Mouse (Mus musculus) CH12.LX (cell line): Measurements from ENCODE around the gene Hmgcll1. TPM values are rescaled to one million over a fixed set of nuclear protein-coding genes. Genes with fewer than 3 reads are reported as not detected.

Experiments
- DNase-seq: peaks from one replicate; pipeline ENCODE4 v3.0.0-alpha.2; 2013; ENCODE audit errors: extremely low read depth
- H3K27ac ChIP-seq: 2 replicates; pipeline ENCODE4 v1.5.1; 2012; ENCODE audit warnings: low read depth, mild to moderate bottlenecking, control low read depth, moderate library complexity; ENCODE audit not compliant: insufficient read depth
- H3K27me3 ChIP-seq: replicated peaks from 2 replicates; pipeline ENCODE3; 2012; ENCODE audit warnings: inconsistent platforms
- H3K36me3 ChIP-seq, 2 experiments: replicated peaks in 1 of 2; 2 replicates each; pipeline versions ENCODE3 to v1.6.1; 2012; ENCODE audit warnings: inconsistent platforms in 1 of 2, low read length in 1 of 2, mild to moderate bottlenecking in 1 of 2, mixed read lengths in 1 of 2, moderate library complexity in 1 of 2; ENCODE audit not compliant: control insufficient read depth in 1 of 2, insufficient read depth in 1 of 2
- H3K4me1 ChIP-seq, 2 experiments: 2 replicates each; pipeline ENCODE4 v1.6.1; 2012; ENCODE audit warnings: inconsistent platforms in 1 of 2, moderate library complexity in 1 of 2; ENCODE audit not compliant: insufficient read depth in 2 of 2, control insufficient read depth in 1 of 2
- H3K4me2 ChIP-seq: 2 replicates; pipeline ENCODE4 v1.6.1; 2012; ENCODE audit warnings: low read depth, mild to moderate bottlenecking, control low read depth; ENCODE audit not compliant: poor library complexity, insufficient read depth, severe bottlenecking
- H3K4me3 ChIP-seq, 3 experiments: fragments of 150-350 bp in 1 of 3; sonication (generic) in 1 of 3; replicated peaks in 1 of 3; 2 replicates each; pipeline versions ENCODE3 to v1.5.1; 2011 to 2012; ENCODE audit warnings: low read depth in 2 of 3, low read length in 2 of 3, mild to moderate bottlenecking in 2 of 3, moderate library complexity in 2 of 3, control low read depth in 1 of 3, improper control_type of control experiment in 1 of 3, inconsistent platforms in 1 of 3, mixed read lengths in 1 of 3; ENCODE audit not compliant: poor library complexity in 1 of 3
- H3K79me2 ChIP-seq: replicated peaks from 2 replicates; pipeline ENCODE4 v1.6.1; 2012; ENCODE audit warnings: mild to moderate bottlenecking, moderate library complexity; ENCODE audit not compliant: control insufficient read depth, poor library complexity, insufficient read depth, severe bottlenecking; ENCODE audit errors: extremely low read depth
- H3K9ac ChIP-seq: 2 replicates; pipeline ENCODE4 v1.6.1; 2012; ENCODE audit warnings: low read depth, mild to moderate bottlenecking, control low read depth, moderate library complexity; ENCODE audit not compliant: insufficient read depth
- H3K9me3 ChIP-seq: replicated peaks from 2 replicates; pipeline ENCODE3; 2012; ENCODE audit warnings: low read length, inconsistent platforms, mixed read lengths
- CHD1 ChIP-seq: IDR thresholded peaks from 2 replicates; pipeline ENCODE4 v1.6.1; 2012; ENCODE audit warnings: low read depth, low read length, improper control_type of control experiment, inconsistent platforms
- CTCF ChIP-seq, 2 experiments: IDR thresholded peaks in 1 of 2; conservative IDR thresholded peaks in 1 of 2; 2 replicates each; pipeline ENCODE4 v1.5.1; 2011 to 2012; ENCODE audit warnings: low read depth in 2 of 2, low read length in 2 of 2, improper control_type of control experiment in 1 of 2, inconsistent platforms in 1 of 2, mild to moderate bottlenecking in 1 of 2, moderate library complexity in 1 of 2
- E2F4 ChIP-seq: IDR thresholded peaks from 2 replicates; pipeline ENCODE4 v1.6.1; 2011; ENCODE audit warnings: low read depth, low read length, improper control_type of control experiment; ENCODE audit not compliant: insufficient replicate concordance
- ELF1 ChIP-seq: IDR thresholded peaks from 2 replicates; pipeline ENCODE4 v1.6.1; 2014; ENCODE audit warnings: low read depth, mild to moderate bottlenecking, inconsistent platforms, low read length, improper control_type of control experiment
- IRF4 ChIP-seq: IDR thresholded peaks from 2 replicates; pipeline ENCODE4 v1.6.1; 2014; ENCODE audit warnings: low read depth, mild to moderate bottlenecking, inconsistent platforms, low read length, improper control_type of control experiment
- KAT2A ChIP-seq: IDR thresholded peaks from 2 replicates; pipeline ENCODE4 v1.6.1; 2012; ENCODE audit warnings: low read length, improper control_type of control experiment, inconsistent platforms; ENCODE audit not compliant: insufficient replicate concordance
- MAX ChIP-seq: IDR thresholded peaks from 2 replicates; pipeline ENCODE4 v1.6.1; 2011; ENCODE audit warnings: low read length, improper control_type of control experiment
- NRF1 ChIP-seq: IDR thresholded peaks from 2 replicates; pipeline ENCODE4 v1.6.1; 2014; ENCODE audit warnings: low read depth, mild to moderate bottlenecking, inconsistent platforms, low read length, improper control_type of control experiment, moderate library complexity
- RCOR1 ChIP-seq: conservative IDR thresholded peaks from 2 replicates; pipeline ENCODE4 v1.6.1; 2012; ENCODE audit warnings: low read depth, mild to moderate bottlenecking, inconsistent platforms, low read length, improper control_type of control experiment
- SIN3A ChIP-seq: IDR thresholded peaks from 2 replicates; pipeline ENCODE4 v1.6.1; 2012; ENCODE audit warnings: low read length, improper control_type of control experiment, inconsistent platforms
- UBTF ChIP-seq: IDR thresholded peaks from 2 replicates; pipeline ENCODE4 v1.6.1; 2012; ENCODE audit warnings: low read depth, mild to moderate bottlenecking, inconsistent platforms, low read length, improper control_type of control experiment, moderate library complexity
- USF1 ChIP-seq: IDR thresholded peaks from 2 replicates; pipeline ENCODE4 v1.6.1; 2014; ENCODE audit warnings: low read depth, mild to moderate bottlenecking, inconsistent platforms, low read length, improper control_type of control experiment
- ZKSCAN1 ChIP-seq: IDR thresholded peaks from 2 replicates; pipeline ENCODE4 v1.6.1; 2012; ENCODE audit warnings: low read depth, inconsistent platforms, low read length, improper control_type of control experiment, borderline replicate concordance
- ZNF384 ChIP-seq: IDR thresholded peaks from 2 replicates; pipeline ENCODE4 v1.6.1; 2012; ENCODE audit warnings: low read depth, low read length, improper control_type of control experiment, inconsistent platforms
- dilution Hi-C: fragments of 300-500 bp; cut with MboI; formaldehyde crosslinking; loops from 2 replicates; pipeline ENCODE4 v1.14.3; 2020; ENCODE audit warnings: low sequenced_read_pairs; ENCODE audit not compliant: extremely low pct_unique_long_range_greater_than_20kb, extremely low pct_ligation_motif_present
- in situ Hi-C: fragments of 300-500 bp; cut with MboI; formaldehyde crosslinking; loops from 3 replicates; pipeline ENCODE4 v1.14.3; 2019; ENCODE audit warnings: low sequenced_read_pairs, low pct_ligation_motif_present, low pct_unique_long_range_greater_than_20kb, mixed read lengths
- polyA plus RNA-seq: library from polyadenylated mRNA; unstranded; fragments of >175 nt; gene quantifications from 2 replicates; pipeline ENCODE4 v1.2.1, GENCODE M21; 2012; ENCODE audit warnings: low read depth; ENCODE audit not compliant: insufficient read length
- total RNA-seq, 2 experiments: library from RNA; depleted of rRNA; stranded (reverse); fragments of 300-350 nt in 1 of 2; fragments of >200 nt in 1 of 2; gene quantifications; 2 replicates each; pipeline ENCODE4 v1.2.3; 2012 to 2014

The Hmgcll1 gene
- total RNA-seq (2012; rRNA removed) (0.08 TPM in 2 replicates), total RNA-seq (2014; rRNA removed) (0.12 TPM in 1 of 2 replicates, not detected in the other), polyA plus RNA-seq (not detected in 2 replicates)

DNA sequence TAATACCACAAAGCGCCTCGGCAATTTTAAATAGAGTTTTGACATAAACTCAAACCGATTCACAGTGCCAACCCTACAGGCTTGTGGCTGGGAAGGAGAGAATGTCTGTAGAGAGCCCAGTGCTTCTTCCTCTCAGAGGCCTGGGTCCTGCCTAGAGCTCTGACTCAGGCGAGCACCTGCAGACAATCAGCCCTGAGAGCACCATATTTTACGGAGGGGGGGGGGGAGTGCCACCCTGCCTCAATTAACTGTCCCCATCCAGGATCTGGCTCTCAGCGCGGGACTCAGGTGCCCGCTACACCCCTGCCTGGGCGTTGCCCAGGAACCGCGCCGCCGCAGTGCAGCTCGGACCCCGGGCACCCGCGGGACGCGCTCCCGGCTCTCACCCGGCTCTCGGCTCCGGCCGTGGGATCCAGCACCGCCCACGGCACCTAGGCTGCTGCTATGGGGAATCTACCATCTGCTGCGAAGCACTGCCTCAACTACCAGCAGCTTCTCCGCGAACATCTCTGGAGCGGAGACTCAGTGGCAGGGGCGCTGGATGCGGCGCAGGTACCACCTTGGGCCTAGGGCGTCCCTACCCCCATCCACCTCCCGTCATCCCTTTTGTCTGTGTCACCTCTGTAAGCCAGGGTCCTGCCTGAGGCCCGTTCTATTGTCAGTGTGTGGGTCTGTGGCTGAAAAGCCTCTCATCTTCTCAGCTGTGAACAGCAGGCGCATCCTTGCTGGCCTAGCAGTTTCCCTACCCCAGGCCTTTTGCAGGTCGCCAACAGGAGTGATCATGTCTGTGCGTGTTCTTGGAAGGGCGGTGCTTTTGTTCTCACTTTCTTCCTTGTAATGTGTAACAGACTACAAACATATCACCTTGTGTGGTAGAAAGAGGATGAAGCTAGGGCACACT, at the start of gene Hmgcll1:
Hmgcll1 (plus strand) TSS at position 225 of the 901 bp plus-strand sequence.
- Histone ChIP-seq H3K4me3 (no peak within 1 kb of the TSS), H3K79me2 (no peaks in the 10 kb centered on the region), H3K36me3 (no peaks in the 10 kb centered on the region), H3K4me1 (no peaks in the 10 kb centered on the region; a peak in 1 of 4 replicates), H3K27ac (no peak within 1 kb of the TSS), H3K9ac (no peak within 1 kb of the TSS), H3K4me2 (no peak within 1 kb of the TSS), H3K27me3 (no peaks in the 10 kb centered on the region), H3K9me3 (peaks cover 4% of the 10 kb centered on the region)
- dilution Hi-C loops = no loop called here
- DNase-seq = no peak
- in situ Hi-C loops = no loop called here
- TF ChIP-seq IRF4 = no peak
- TF ChIP-seq RCOR1 = no peak
- no peak for TF ChIP-seq ZNF384
- no peak for TF ChIP-seq NRF1
- no peak for TF ChIP-seq USF1

DNA sequence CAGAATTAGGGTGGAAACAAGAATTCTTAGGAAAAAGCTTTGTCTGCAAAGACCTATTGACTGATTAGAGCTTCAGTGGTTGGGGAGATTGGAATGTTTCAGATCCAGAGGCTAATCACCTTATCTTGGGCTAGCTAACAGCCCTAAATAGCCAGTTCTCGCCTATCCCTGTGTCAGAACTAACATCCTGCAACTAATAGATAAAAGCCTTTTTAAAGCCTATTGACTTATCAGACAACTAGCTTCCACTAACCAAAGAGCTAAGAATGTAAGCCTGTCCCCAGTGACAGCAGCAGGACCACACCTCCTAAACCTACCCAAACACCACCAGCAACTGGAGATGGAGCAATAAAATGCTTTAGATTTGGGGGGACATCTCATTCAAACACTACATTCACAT, 34.6 kb upstream of the Hmgcll1 start:
- H3K4me3 ChIP-seq = no peak overlapping the region
- dilution Hi-C loops (no loop called here), in situ Hi-C loops (no loop called here)
- TF ChIP-seq E2F4 = no peak
- no peak for TF ChIP-seq UBTF
- no peak for TF ChIP-seq CTCF (conservative IDR thresholded peaks at IDR 0.05 in 1 of 2, IDR thresholded peaks at IDR 0.05 in 1 of 2; ENCODE audit: low read depth in 2 of 2, low read length in 2 of 2)
- no peak for TF ChIP-seq KAT2A
- TF ChIP-seq SIN3A = no peak
- no peak for TF ChIP-seq ELF1
- no peak for TF ChIP-seq CHD1
- TF ChIP-seq MAX = no peak
- no peak for TF ChIP-seq ZKSCAN1
- TF ChIP-seq ZNF384 = no peak
- H3K4me2 ChIP-seq = no peak overlapping the region
- no peak overlapping the region for H3K9ac ChIP-seq
- no peaks in the 10 kb centered on the region for H3K79me2 ChIP-seq
- H3K9me3 ChIP-seq = no peaks in the 10 kb centered on the region
- no peaks in the 10 kb centered on the region for H3K36me3 ChIP-seq
- no peaks in the 10 kb centered on the region for H3K27me3 ChIP-seq
- peaks cover 0 to under 1% of the 10 kb centered on the region in 2 experiments; a peak in 1 of 4 replicates for H3K4me1 ChIP-seq
- no peak overlapping the region for H3K27ac ChIP-seq
- DNase-seq = no peak
